Mouse (Mus musculus): ENCODE measurements around the gene Gm37240. TPM values are rescaled to one million over a fixed set of nuclear protein-coding genes. Genes with fewer than 3 reads are reported as not detected.

The Gm37240 gene
- polyA plus RNA-seq, 1 experiment: 1.0 TPM

GRCm38 (mm10) chr3:85814241-85814640 lies 73.1 kb downstream of the Gm37240 start:
- 74% methylated on average over 7 of the region's 7 CpGs for WGBS
- TF ChIP-seq POLR2A (IDR thresholded peaks at IDR 0.05; ENCODE audit: borderline replicate concordance, control insufficient read depth, low read depth, low read length) (no peak), CTCF (IDR thresholded peaks at IDR 0.05; ENCODE audit: control insufficient read depth, insufficient read depth, low read length) (no peak)
- Histone ChIP-seq H3K27ac (ENCODE audit: control insufficient read depth, insufficient read depth, low read depth, low read length, poor library complexity) (no peak overlapping the region), H3K4me3 (replicated peaks; ENCODE audit: control insufficient read depth, low read depth, low read length) (no peak overlapping the region), H3K4me1 (ENCODE audit: control insufficient read depth, insufficient read depth, low read length) (no peaks in the 10 kb centered on the region)

- TF ChIP-seq POLR2A (IDR thresholded peaks at IDR 0.05; ENCODE audit: borderline replicate concordance, control insufficient read depth, low read depth, low read length) (no peak), CTCF (IDR thresholded peaks at IDR 0.05; ENCODE audit: control insufficient read depth, insufficient read depth, low read length) (no peak)
- H3K4me3 ChIP-seq (replicated peaks; ENCODE audit: control insufficient read depth, low read depth, low read length): no peak overlapping the region
- 61% methylated on average over 4 of the region's 4 CpGs for WGBS
- H3K4me1 ChIP-seq (ENCODE audit: control insufficient read depth, insufficient read depth, low read length): no peaks in the 10 kb centered on the region
- no peak overlapping the region for H3K27ac ChIP-seq (ENCODE audit: control insufficient read depth, insufficient read depth, low read depth, low read length, poor library complexity)
Measured at GRCm38 (mm10) chr3:85813101-85814014, 74.0 kb downstream of the Gm37240 start.

- TF ChIP-seq POLR2A (IDR thresholded peaks at IDR 0.05; ENCODE audit: borderline replicate concordance, control insufficient read depth, low read depth, low read length): no peak
- 82% methylated on average over 5 of the region's 5 CpGs for WGBS
Measured at GRCm38 (mm10) chr3:85812010-85812409, 75.3 kb downstream of the Gm37240 start.

DNA sequence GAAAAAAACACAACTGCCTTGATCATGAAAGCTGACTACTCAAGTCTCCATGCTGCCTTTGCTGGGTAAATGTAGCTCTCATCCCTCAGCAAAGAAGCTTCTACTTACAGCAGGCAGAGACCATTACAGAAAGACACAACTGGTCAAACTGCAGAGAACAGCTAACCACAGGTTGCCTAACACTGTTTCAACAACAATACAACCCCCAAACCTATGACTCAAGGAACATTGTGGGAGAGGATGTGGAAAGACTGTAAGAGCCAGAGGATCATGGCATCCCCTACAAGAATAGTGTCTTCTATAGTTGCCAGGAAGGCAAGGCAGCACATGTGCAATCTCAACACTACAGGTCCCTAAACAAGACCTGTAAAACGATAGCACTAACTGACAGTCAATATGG lies 94.2 kb downstream of the Gm37240 start:
- no peak for TF ChIP-seq POLR2A (IDR thresholded peaks at IDR 0.05; ENCODE audit: borderline replicate concordance, control insufficient read depth, low read depth, low read length)
- WGBS: 53% methylated on average over 1 of the region's 1 CpGs
- Histone ChIP-seq H3K27ac (ENCODE audit: control insufficient read depth, insufficient read depth, low read depth, low read length, poor library complexity) (no peak overlapping the region), H3K4me1 (ENCODE audit: control insufficient read depth, insufficient read depth, low read length) (no peaks in the 10 kb centered on the region), H3K4me3 (replicated peaks; ENCODE audit: control insufficient read depth, low read depth, low read length) (no peak overlapping the region)

More at GRCm38 (mm10) chr3:85812010-85812409, 75.3 kb downstream of the Gm37240 start:
- no peak overlapping the region for H3K4me3 ChIP-seq (replicated peaks; ENCODE audit: control insufficient read depth, low read depth, low read length)
- no peak overlapping the region for H3K27ac ChIP-seq (ENCODE audit: control insufficient read depth, insufficient read depth, low read depth, low read length, poor library complexity)
- no peaks in the 10 kb centered on the region for H3K4me1 ChIP-seq (ENCODE audit: control insufficient read depth, insufficient read depth, low read length)

- H3K27ac ChIP-seq (ENCODE audit: control insufficient read depth, insufficient read depth, low read depth, low read length, poor library complexity): no peak overlapping the region
- no peak overlapping the region for H3K4me3 ChIP-seq (replicated peaks; ENCODE audit: control insufficient read depth, low read depth, low read length)
- no peak for TF ChIP-seq CTCF (IDR thresholded peaks at IDR 0.05; ENCODE audit: control insufficient read depth, insufficient read depth, low read length)
- TF ChIP-seq POLR2A (IDR thresholded peaks at IDR 0.05; ENCODE audit: borderline replicate concordance, control insufficient read depth, low read depth, low read length): no peak
- WGBS: 75% methylated on average over 4 of the region's 4 CpGs
- H3K4me1 ChIP-seq (ENCODE audit: control insufficient read depth, insufficient read depth, low read length): no peaks in the 10 kb centered on the region
Measured at GRCm38 (mm10) chr3:85789748-85790147, 97.6 kb downstream of the Gm37240 start.

- WGBS: 78% methylated on average over 8 of the region's 8 CpGs
- Histone ChIP-seq H3K4me3 (replicated peaks; ENCODE audit: control insufficient read depth, low read depth, low read length) (no peak overlapping the region), H3K4me1 (ENCODE audit: control insufficient read depth, insufficient read depth, low read length) (no peaks in the 10 kb centered on the region), H3K27ac (ENCODE audit: control insufficient read depth, insufficient read depth, low read depth, low read length, poor library complexity) (no peak overlapping the region)
- TF ChIP-seq CTCF (IDR thresholded peaks at IDR 0.05; ENCODE audit: control insufficient read depth, insufficient read depth, low read length) (no peak), POLR2A (IDR thresholded peaks at IDR 0.05; ENCODE audit: borderline replicate concordance, control insufficient read depth, low read depth, low read length) (no peak)
Measured at GRCm38 (mm10) chr3:85786501-85786900, 100.8 kb downstream of the Gm37240 start.

DNA sequence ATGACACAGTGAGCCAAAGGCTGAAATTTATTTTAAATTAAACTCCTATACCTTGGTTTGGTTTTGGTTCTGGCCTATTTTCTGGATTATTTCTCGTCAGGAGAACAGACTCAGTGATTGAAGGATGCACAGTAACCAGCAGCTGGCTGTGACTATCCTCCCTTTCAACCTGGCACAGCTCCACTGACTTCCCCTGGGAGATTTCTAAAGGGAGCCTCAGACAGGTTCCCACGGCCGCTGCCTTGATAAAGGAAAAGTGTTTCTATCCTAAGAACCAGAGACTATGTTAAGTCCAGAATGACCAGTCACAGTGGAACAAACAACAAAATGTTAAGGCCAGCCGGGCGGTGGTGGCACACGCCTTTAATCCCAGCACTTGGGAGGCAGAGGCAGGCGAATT lies 106.4 kb downstream of the Gm37240 start:
- no peak overlapping the region for H3K27ac ChIP-seq (ENCODE audit: control insufficient read depth, insufficient read depth, low read depth, low read length, poor library complexity)
- TF ChIP-seq POLR2A (IDR thresholded peaks at IDR 0.05; ENCODE audit: borderline replicate concordance, control insufficient read depth, low read depth, low read length) (no peak), CTCF (IDR thresholded peaks at IDR 0.05; ENCODE audit: control insufficient read depth, insufficient read depth, low read length) (no peak)
- 74% methylated on average over 7 of the region's 7 CpGs for whole genome bisulfite sequencing
- no peaks in the 10 kb centered on the region for H3K4me1 ChIP-seq (ENCODE audit: control insufficient read depth, insufficient read depth, low read length)
- H3K4me3 ChIP-seq (replicated peaks; ENCODE audit: control insufficient read depth, low read depth, low read length): no peak overlapping the region

DNA sequence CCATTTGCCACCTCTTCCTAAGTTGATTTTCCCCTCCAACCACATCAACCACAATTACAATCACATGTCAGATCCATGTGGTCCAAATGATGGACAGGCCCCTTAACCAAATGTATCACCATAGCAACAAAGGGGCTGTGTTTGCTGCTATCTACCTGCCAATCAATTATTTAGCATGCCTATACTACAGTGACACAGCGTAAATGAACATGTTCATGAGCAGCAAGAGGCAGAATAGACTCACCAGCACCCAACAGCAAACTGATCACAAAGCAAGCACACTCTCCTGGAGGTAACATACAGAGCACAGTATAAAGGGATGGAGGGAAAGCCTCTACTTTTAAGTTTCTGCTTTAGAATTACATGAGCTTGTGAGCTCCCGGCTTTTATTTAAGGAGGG lies 107.0 kb downstream of the Gm37240 start:
- Histone ChIP-seq H3K4me3 (replicated peaks; ENCODE audit: control insufficient read depth, low read depth, low read length) (no peak overlapping the region), H3K4me1 (ENCODE audit: control insufficient read depth, insufficient read depth, low read length) (no peaks in the 10 kb centered on the region), H3K27ac (ENCODE audit: control insufficient read depth, insufficient read depth, low read depth, low read length, poor library complexity) (no peak overlapping the region)
- no peak for TF ChIP-seq CTCF (IDR thresholded peaks at IDR 0.05; ENCODE audit: control insufficient read depth, insufficient read depth, low read length)
- no peak for TF ChIP-seq POLR2A (IDR thresholded peaks at IDR 0.05; ENCODE audit: borderline replicate concordance, control insufficient read depth, low read depth, low read length)
- WGBS: 74% methylated on average over 2 of the region's 2 CpGs
